Mouse (Mus musculus) myocyte (in vitro differentiated cells): ENCODE measurements at regions not wholly inside any gene's neighbourhood (a gene's known extent, or its start where the extent isn't known, plus 50 kb on each side); places are given as distances from the start of the nearest gene placed in this dataset.

Experiments
- E2F4 ChIP-seq: IDR thresholded peaks from one replicate; pipeline ENCODE4 v1.6.1; 2011; ENCODE audit warnings: mild to moderate bottlenecking, control low read depth, moderate library complexity; ENCODE audit not compliant: insufficient read depth
- POLR2A ChIP-seq: IDR thresholded peaks from one replicate; pipeline ENCODE4 v1.6.1; 2011; ENCODE audit warnings: low read depth, mild to moderate bottlenecking, control low read depth, moderate library complexity; ENCODE audit not compliant: insufficient read length
- TCF12 ChIP-seq: IDR thresholded peaks from one replicate; pipeline ENCODE4 v1.6.1; 2011; ENCODE audit warnings: mild to moderate bottlenecking, control low read depth; ENCODE audit not compliant: poor library complexity, insufficient read depth, severe bottlenecking
- USF1 ChIP-seq: IDR thresholded peaks from one replicate; pipeline ENCODE4 v1.6.1; 2011; ENCODE audit warnings: low read depth, mild to moderate bottlenecking, control low read depth, moderate library complexity

DNA sequence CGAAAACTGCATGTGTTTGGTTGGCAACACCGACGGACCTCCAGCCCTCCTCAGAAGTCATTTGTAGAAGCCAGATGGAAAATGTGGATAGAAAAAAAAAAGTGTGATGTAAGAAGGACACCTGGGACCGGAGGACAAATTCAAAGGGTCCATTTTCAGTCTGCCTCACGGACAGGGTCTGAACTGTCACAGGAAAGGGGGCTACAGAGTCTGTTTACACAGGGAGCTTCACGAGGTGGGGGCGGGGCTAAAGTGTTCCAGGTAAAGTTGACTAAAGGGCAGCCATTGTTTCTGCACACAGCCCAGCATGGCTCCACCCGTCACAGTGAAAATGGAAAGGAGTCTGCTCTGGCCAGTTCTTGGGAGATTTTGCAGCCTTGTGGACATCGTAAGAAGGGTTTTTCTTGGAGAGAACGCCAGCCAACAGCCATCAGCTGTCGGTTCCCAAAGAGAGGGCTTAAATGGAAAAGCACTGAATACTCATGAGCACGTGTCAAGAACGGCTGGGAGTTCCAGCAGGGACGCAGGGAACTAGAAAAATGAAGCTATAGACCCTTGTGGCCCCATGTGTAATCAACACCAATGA lies 125.8 kb upstream of the Plekha5 start:
- TF ChIP-seq USF1 (no peak), POLR2A (no peak), TCF12 (no peak), E2F4 (no peak)
